Mouse (Mus musculus): Measurements from ENCODE around the gene Hcls1. TPM values are rescaled to one million over a fixed set of nuclear protein-coding genes. Genes with fewer than 3 reads are reported as not detected.

Hcls1 gene
- polyA plus RNA-seq, 1 experiment from 2014 or later = 2.1 TPM

GRCm38 (mm10) chr16:36926514-36927447, 8.0 kb upstream of the Hcls1 start:
- Histone ChIP-seq H3K27ac (ENCODE audit: low read length) (no peak overlapping the region), H3K36me3 (ENCODE audit: control insufficient read depth, insufficient read depth, low read length) (peaks cover 46% of the 10 kb centered on the region), H3K9me3 (ENCODE audit: control insufficient read depth, low read depth, low read length) (no peaks in the 10 kb centered on the region), H3K9ac (replicated peaks; ENCODE audit: low read depth, low read length) (no peak overlapping the region), H3K4me3 (ENCODE audit: low read depth, low read length) (no peak overlapping the region), H3K27me3 (ENCODE audit: control insufficient read depth, insufficient read depth, low read length) (no peaks in the 10 kb centered on the region), H3K4me1 (ENCODE audit: control insufficient read depth, insufficient read depth, low read length) (no peaks in the 10 kb centered on the region), H3K4me2 (replicated peaks; ENCODE audit: low read depth, low read length) (no peak overlapping the region)
- no peak for ATAC-seq (ENCODE audit: insufficient number of reproducible peaks, insufficient read depth, low FRiP score, low read depth)
- WGBS = 89% methylated on average over 10 of the region's 10 CpGs

- peaks cover 54% of the 10 kb centered on the region for H3K36me3 ChIP-seq (ENCODE audit: control insufficient read depth, insufficient read depth, low read length)
These were observed 7.2 kb upstream of the Hcls1 start for GRCm38 (mm10) chr16:36927495-36928105.

GRCm38 (mm10) chr16:36928106-36928500, 6.7 kb upstream of the Hcls1 start:
- ATAC-seq (ENCODE audit: insufficient number of reproducible peaks, insufficient read depth, low FRiP score, low read depth) = no peak
- Histone ChIP-seq H3K27me3 (ENCODE audit: control insufficient read depth, insufficient read depth, low read length) (no peaks in the 10 kb centered on the region), H3K9ac (replicated peaks; ENCODE audit: low read depth, low read length) (no peak overlapping the region), H3K4me2 (replicated peaks; ENCODE audit: low read depth, low read length) (no peak overlapping the region), H3K9me3 (ENCODE audit: control insufficient read depth, low read depth, low read length) (no peaks in the 10 kb centered on the region), H3K27ac (ENCODE audit: low read length) (no peak overlapping the region), H3K4me3 (ENCODE audit: low read depth, low read length) (no peak overlapping the region), H3K36me3 (ENCODE audit: control insufficient read depth, insufficient read depth, low read length) (peaks cover 56% of the 10 kb centered on the region), H3K4me1 (ENCODE audit: control insufficient read depth, insufficient read depth, low read length) (no peaks in the 10 kb centered on the region)
- WGBS = 93% methylated on average over 8 of the region's 8 CpGs

More at GRCm38 (mm10) chr16:36927495-36928105, 7.2 kb upstream of the Hcls1 start:
- Histone ChIP-seq H3K4me2 (replicated peaks; ENCODE audit: low read depth, low read length) (no peak overlapping the region), H3K9ac (replicated peaks; ENCODE audit: low read depth, low read length) (no peak overlapping the region), H3K27ac (ENCODE audit: low read length) (no peak overlapping the region), H3K27me3 (ENCODE audit: control insufficient read depth, insufficient read depth, low read length) (no peaks in the 10 kb centered on the region), H3K9me3 (ENCODE audit: control insufficient read depth, low read depth, low read length) (no peaks in the 10 kb centered on the region), H3K4me3 (ENCODE audit: low read depth, low read length) (no peak overlapping the region), H3K4me1 (ENCODE audit: control insufficient read depth, insufficient read depth, low read length) (no peaks in the 10 kb centered on the region)
- 87% methylated on average over 10 of the region's 10 CpGs for WGBS
- ATAC-seq (ENCODE audit: insufficient number of reproducible peaks, insufficient read depth, low FRiP score, low read depth) = no peak

DNA sequence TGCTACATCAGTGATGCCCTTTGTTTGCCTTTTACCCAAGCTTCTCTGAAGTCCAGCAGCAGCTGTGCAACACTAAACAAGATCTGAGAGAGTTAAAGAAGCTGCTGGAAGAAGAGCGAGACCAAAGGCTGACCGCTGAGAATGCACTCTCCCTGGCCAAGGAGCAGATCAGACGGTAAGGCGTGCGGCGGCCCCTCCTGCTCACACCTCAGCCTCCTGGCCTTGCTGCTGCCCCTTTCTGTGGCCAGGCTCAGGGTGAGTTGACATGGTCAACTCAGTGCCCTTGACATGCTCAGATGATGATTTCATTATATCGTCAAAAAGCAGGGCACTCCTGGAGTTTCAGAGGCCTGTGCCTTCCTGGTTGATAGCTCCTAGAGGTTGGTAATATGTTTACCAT, 5.6 kb upstream of the Hcls1 start:
- WGBS = 94% methylated on average over 7 of the region's 7 CpGs
- Histone ChIP-seq H3K36me3 (ENCODE audit: control insufficient read depth, insufficient read depth, low read length) (peaks cover 55% of the 10 kb centered on the region), H3K4me3 (ENCODE audit: low read depth, low read length) (no peak overlapping the region), H3K4me1 (ENCODE audit: control insufficient read depth, insufficient read depth, low read length) (no peaks in the 10 kb centered on the region), H3K27ac (ENCODE audit: low read length) (no peak overlapping the region), H3K4me2 (replicated peaks; ENCODE audit: low read depth, low read length) (no peak overlapping the region), H3K27me3 (ENCODE audit: control insufficient read depth, insufficient read depth, low read length) (no peaks in the 10 kb centered on the region), H3K9ac (replicated peaks; ENCODE audit: low read depth, low read length) (no peak overlapping the region), H3K9me3 (ENCODE audit: control insufficient read depth, low read depth, low read length) (no peaks in the 10 kb centered on the region)
- no peak for ATAC-seq (ENCODE audit: insufficient number of reproducible peaks, insufficient read depth, low FRiP score, low read depth)

DNA sequence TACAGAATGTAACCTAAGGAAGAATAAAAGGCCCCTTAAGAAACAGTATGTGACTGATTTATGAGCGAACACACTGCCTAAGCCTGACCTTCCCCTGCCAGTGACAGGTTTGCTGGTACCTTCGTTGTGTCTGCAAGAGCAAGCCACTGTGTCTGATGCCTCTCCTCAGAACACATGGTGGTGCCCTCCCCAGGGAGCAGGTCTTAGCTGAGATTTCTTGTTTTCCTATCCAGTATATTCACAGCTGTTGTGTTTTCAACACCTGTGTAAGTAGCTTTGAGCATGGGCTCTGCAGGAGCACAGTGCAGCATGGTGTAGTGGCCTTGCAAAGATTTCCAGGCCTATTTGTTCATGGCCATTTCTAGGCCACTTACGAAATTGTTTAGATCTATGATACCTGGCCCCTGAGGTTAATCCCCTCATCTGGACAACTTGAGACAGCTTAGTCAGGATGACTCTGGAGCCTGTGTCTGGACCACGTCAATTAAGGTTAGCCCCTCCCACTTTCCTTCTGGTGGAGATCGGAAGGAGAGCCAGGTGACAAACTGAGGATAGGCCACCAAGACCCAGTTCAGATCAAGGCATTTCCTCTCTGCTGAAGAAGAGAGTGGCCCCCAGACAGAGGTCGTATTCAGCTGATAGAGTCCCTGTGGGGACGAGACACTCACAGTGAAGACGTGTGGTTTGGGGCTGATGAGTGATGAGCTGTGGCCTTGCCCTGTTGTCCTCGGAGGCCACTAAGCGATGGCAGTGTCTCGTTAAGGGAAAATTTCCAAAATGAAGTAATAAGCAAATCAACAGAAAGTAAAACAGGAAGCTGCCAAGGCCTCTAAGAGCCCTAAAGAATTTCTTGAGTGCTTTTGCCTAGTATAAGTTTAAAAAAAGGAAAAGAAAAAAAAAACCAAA, 4.3 kb upstream of the Hcls1 start:
- Histone ChIP-seq H3K4me3 (ENCODE audit: low read depth, low read length) (no peak overlapping the region), H3K4me1 (ENCODE audit: control insufficient read depth, insufficient read depth, low read length) (no peaks in the 10 kb centered on the region), H3K27ac (ENCODE audit: low read length) (no peak overlapping the region), H3K9me3 (ENCODE audit: control insufficient read depth, low read depth, low read length) (no peaks in the 10 kb centered on the region), H3K27me3 (ENCODE audit: control insufficient read depth, insufficient read depth, low read length) (no peaks in the 10 kb centered on the region), H3K36me3 (ENCODE audit: control insufficient read depth, insufficient read depth, low read length) (peaks cover 43% of the 10 kb centered on the region), H3K9ac (replicated peaks; ENCODE audit: low read depth, low read length) (no peak overlapping the region), H3K4me2 (replicated peaks; ENCODE audit: low read depth, low read length) (no peak overlapping the region)
- ATAC-seq (ENCODE audit: insufficient number of reproducible peaks, insufficient read depth, low FRiP score, low read depth) = no peak
- whole genome bisulfite sequencing = 61% methylated on average over 11 of the region's 11 CpGs

GRCm38 (mm10) chr16:36931381-36931780, 3.4 kb upstream of the Hcls1 start:
- H3K27me3 ChIP-seq (ENCODE audit: control insufficient read depth, insufficient read depth, low read length) = no peaks in the 10 kb centered on the region
- no peak overlapping the region for H3K9ac ChIP-seq (replicated peaks; ENCODE audit: low read depth, low read length)
- H3K4me3 ChIP-seq (ENCODE audit: low read depth, low read length) = no peak overlapping the region
- WGBS = 94% methylated on average over 10 of the region's 10 CpGs
- H3K4me2 ChIP-seq (replicated peaks; ENCODE audit: low read depth, low read length) = no peak overlapping the region
- no peak for ATAC-seq (ENCODE audit: insufficient number of reproducible peaks, insufficient read depth, low FRiP score, low read depth)
- H3K9me3 ChIP-seq (ENCODE audit: control insufficient read depth, low read depth, low read length) = no peaks in the 10 kb centered on the region
- H3K36me3 ChIP-seq (ENCODE audit: control insufficient read depth, insufficient read depth, low read length) = peaks cover 34% of the 10 kb centered on the region
- H3K4me1 ChIP-seq (ENCODE audit: control insufficient read depth, insufficient read depth, low read length) = no peaks in the 10 kb centered on the region
- H3K27ac ChIP-seq (ENCODE audit: low read length) = no peak overlapping the region

- H3K9me3 ChIP-seq (ENCODE audit: control insufficient read depth, low read depth, low read length) = no peaks in the 10 kb centered on the region
- no peak overlapping the region for H3K27ac ChIP-seq (ENCODE audit: low read length)
- no peak for ATAC-seq (ENCODE audit: insufficient number of reproducible peaks, insufficient read depth, low FRiP score, low read depth)
- H3K4me3 ChIP-seq (ENCODE audit: low read depth, low read length) = no peak overlapping the region
- H3K36me3 ChIP-seq (ENCODE audit: control insufficient read depth, insufficient read depth, low read length) = peaks cover 30% of the 10 kb centered on the region
- no peak overlapping the region for H3K4me2 ChIP-seq (replicated peaks; ENCODE audit: low read depth, low read length)
- WGBS = 86% methylated on average over 3 of the region's 3 CpGs
- no peaks in the 10 kb centered on the region for H3K27me3 ChIP-seq (ENCODE audit: control insufficient read depth, insufficient read depth, low read length)
- H3K9ac ChIP-seq (replicated peaks; ENCODE audit: low read depth, low read length) = no peak overlapping the region
- H3K4me1 ChIP-seq (ENCODE audit: control insufficient read depth, insufficient read depth, low read length) = no peaks in the 10 kb centered on the region
These were observed 2.8 kb upstream of the Hcls1 start for GRCm38 (mm10) chr16:36931976-36932375.

GRCm38 (mm10) chr16:36932546-36932945, 2.2 kb upstream of the Hcls1 start:
- no peak overlapping the region for H3K4me3 ChIP-seq (ENCODE audit: low read depth, low read length)
- H3K9me3 ChIP-seq (ENCODE audit: control insufficient read depth, low read depth, low read length) = no peaks in the 10 kb centered on the region
- H3K27ac ChIP-seq (ENCODE audit: low read length) = no peak overlapping the region
- no peaks in the 10 kb centered on the region for H3K4me1 ChIP-seq (ENCODE audit: control insufficient read depth, insufficient read depth, low read length)
- peaks cover 28% of the 10 kb centered on the region for H3K36me3 ChIP-seq (ENCODE audit: control insufficient read depth, insufficient read depth, low read length)
- no peaks in the 10 kb centered on the region for H3K27me3 ChIP-seq (ENCODE audit: control insufficient read depth, insufficient read depth, low read length)
- WGBS = 94% methylated on average over 6 of the region's 6 CpGs
- no peak for ATAC-seq (ENCODE audit: insufficient number of reproducible peaks, insufficient read depth, low FRiP score, low read depth)
- H3K9ac ChIP-seq (replicated peaks; ENCODE audit: low read depth, low read length) = no peak overlapping the region
- no peak overlapping the region for H3K4me2 ChIP-seq (replicated peaks; ENCODE audit: low read depth, low read length)

Data from stomach, embryonic 14.5 days (tissue).